Mouse (Mus musculus): ENCODE measurements around the gene Tmprss2. TPM values are rescaled to one million over a fixed set of nuclear protein-coding genes. Genes with fewer than 3 reads are reported as not detected.

Tmprss2 gene
- polyA plus RNA-seq, 1 experiment from 2014 or later: 0.15 TPM

GRCm38 (mm10) chr16:97544340-97544739 lies 66.7 kb downstream of the Tmprss2 start:
- Histone ChIP-seq H3K27me3 (ENCODE audit: low read depth, poor library complexity, severe bottlenecking) (no peaks in the 10 kb centered on the region), H3K4me1 (no peaks in the 10 kb centered on the region), H3K9me3 (replicated peaks) (no peaks in the 10 kb centered on the region), H3K36me3 (no peaks in the 10 kb centered on the region), H3K4me3 (no peak overlapping the region), H3K27ac (replicated peaks) (no peak overlapping the region)
- 86% methylated on average over 4 of the region's 4 CpGs for WGBS
- no peak for DNase-seq (ENCODE audit: low spot score)

GRCm38 (mm10) chr16:97536859-97537258 lies 74.1 kb downstream of the Tmprss2 start:
- Histone ChIP-seq H3K36me3 (no peaks in the 10 kb centered on the region), H3K27ac (replicated peaks) (peak overlapping the region; percentile 82), H3K9me3 (replicated peaks) (no peaks in the 10 kb centered on the region), H3K4me3 (no peak overlapping the region), H3K27me3 (ENCODE audit: low read depth, poor library complexity, severe bottlenecking) (no peaks in the 10 kb centered on the region), H3K4me1 (peaks cover 30% of the 10 kb centered on the region)
- 83% methylated on average over 1 of the region's 1 CpGs for whole genome bisulfite sequencing
- no peak for DNase-seq (ENCODE audit: low spot score)

- WGBS: 1% methylated on average over 3 of the region's 3 CpGs
- DNase-seq (ENCODE audit: low spot score): peak; percentile 56
- peak overlapping the region; percentile 82 for H3K27ac ChIP-seq (replicated peaks)
- no peaks in the 10 kb centered on the region for H3K9me3 ChIP-seq (replicated peaks)
- H3K4me3 ChIP-seq: peak overlapping the region; percentile 32
- H3K27me3 ChIP-seq (ENCODE audit: low read depth, poor library complexity, severe bottlenecking): no peaks in the 10 kb centered on the region
- H3K36me3 ChIP-seq: no peaks in the 10 kb centered on the region
- peaks cover 30% of the 10 kb centered on the region for H3K4me1 ChIP-seq
Observed at GRCm38 (mm10) chr16:97535808-97536413, 75.1 kb downstream of the Tmprss2 start.

- no peaks in the 10 kb centered on the region for H3K36me3 ChIP-seq
- peak overlapping the region; percentile 82 for H3K27ac ChIP-seq (replicated peaks)
- H3K27me3 ChIP-seq (ENCODE audit: low read depth, poor library complexity, severe bottlenecking): no peaks in the 10 kb centered on the region
- H3K4me1 ChIP-seq: peaks cover 30% of the 10 kb centered on the region
- WGBS: 43% methylated on average over 5 of the region's 5 CpGs
- H3K9me3 ChIP-seq (replicated peaks): no peaks in the 10 kb centered on the region
- H3K4me3 ChIP-seq: no peak overlapping the region
- DNase-seq (ENCODE audit: low spot score): peak; percentile 16
Observed at GRCm38 (mm10) chr16:97534876-97535461, 76.0 kb downstream of the Tmprss2 start.

- Histone ChIP-seq H3K4me3 (no peak overlapping the region), H3K9me3 (replicated peaks) (no peaks in the 10 kb centered on the region), H3K36me3 (no peaks in the 10 kb centered on the region), H3K27ac (replicated peaks) (peak overlapping the region; percentile 82), H3K4me1 (peaks cover 30% of the 10 kb centered on the region), H3K27me3 (ENCODE audit: low read depth, poor library complexity, severe bottlenecking) (no peaks in the 10 kb centered on the region)
- no peak for DNase-seq (ENCODE audit: low spot score)
- 50% methylated on average over 1 of the region's 1 CpGs for WGBS
Observed at GRCm38 (mm10) chr16:97534448-97534847, 76.5 kb downstream of the Tmprss2 start.

GRCm38 (mm10) chr16:97533751-97534150 lies 77.2 kb downstream of the Tmprss2 start:
- Histone ChIP-seq H3K27me3 (ENCODE audit: low read depth, poor library complexity, severe bottlenecking) (no peaks in the 10 kb centered on the region), H3K4me3 (no peak overlapping the region), H3K36me3 (no peaks in the 10 kb centered on the region), H3K27ac (replicated peaks) (no peak overlapping the region), H3K9me3 (replicated peaks) (no peaks in the 10 kb centered on the region), H3K4me1 (peaks cover 30% of the 10 kb centered on the region)
- WGBS: 90% methylated on average over 5 of the region's 5 CpGs
- no peak for DNase-seq (ENCODE audit: low spot score)

GRCm38 (mm10) chr16:97533126-97533525 lies 77.9 kb downstream of the Tmprss2 start:
- DNase-seq (ENCODE audit: low spot score): no peak
- no peaks in the 10 kb centered on the region for H3K9me3 ChIP-seq (replicated peaks)
- H3K27me3 ChIP-seq (ENCODE audit: low read depth, poor library complexity, severe bottlenecking): no peaks in the 10 kb centered on the region
- H3K4me3 ChIP-seq: no peak overlapping the region
- WGBS: 88% methylated on average over 1 of the region's 1 CpGs
- no peaks in the 10 kb centered on the region for H3K36me3 ChIP-seq
- H3K27ac ChIP-seq (replicated peaks): no peak overlapping the region
- H3K4me1 ChIP-seq: peaks cover 30% of the 10 kb centered on the region

GRCm38 (mm10) chr16:97529241-97529640 lies 81.8 kb downstream of the Tmprss2 start:
- WGBS: 95% methylated on average over 2 of the region's 2 CpGs

GRCm38 (mm10) chr16:97523024-97523423 lies 88.0 kb downstream of the Tmprss2 start:
- Histone ChIP-seq H3K27ac (replicated peaks) (no peak overlapping the region), H3K9me3 (replicated peaks) (no peaks in the 10 kb centered on the region), H3K4me1 (no peaks in the 10 kb centered on the region), H3K4me3 (no peak overlapping the region), H3K27me3 (ENCODE audit: low read depth, poor library complexity, severe bottlenecking) (no peaks in the 10 kb centered on the region), H3K36me3 (no peaks in the 10 kb centered on the region)
- 4% methylated on average over 1 of the region's 1 CpGs for WGBS
- DNase-seq (ENCODE audit: low spot score): peak; percentile 64

More at GRCm38 (mm10) chr16:97529241-97529640, 81.8 kb downstream of the Tmprss2 start:
- H3K27me3 ChIP-seq (ENCODE audit: low read depth, poor library complexity, severe bottlenecking): no peaks in the 10 kb centered on the region
- H3K36me3 ChIP-seq: no peaks in the 10 kb centered on the region
- no peaks in the 10 kb centered on the region for H3K4me1 ChIP-seq
- DNase-seq (ENCODE audit: low spot score): no peak
- H3K27ac ChIP-seq (replicated peaks): no peak overlapping the region
- H3K4me3 ChIP-seq: no peak overlapping the region
- H3K9me3 ChIP-seq (replicated peaks): no peaks in the 10 kb centered on the region

- Histone ChIP-seq H3K9me3 (replicated peaks) (no peaks in the 10 kb centered on the region), H3K36me3 (no peaks in the 10 kb centered on the region), H3K27me3 (ENCODE audit: low read depth, poor library complexity, severe bottlenecking) (no peaks in the 10 kb centered on the region), H3K4me3 (no peak overlapping the region), H3K4me1 (no peaks in the 10 kb centered on the region), H3K27ac (replicated peaks) (no peak overlapping the region)
- 90% methylated on average over 6 of the region's 6 CpGs for WGBS
- DNase-seq (ENCODE audit: low spot score): no peak
Observed at GRCm38 (mm10) chr16:97521983-97522382, 89.0 kb downstream of the Tmprss2 start.

GRCm38 (mm10) chr16:97516341-97516740 lies 94.7 kb downstream of the Tmprss2 start:
- H3K27ac ChIP-seq (replicated peaks): no peak overlapping the region
- no peaks in the 10 kb centered on the region for H3K36me3 ChIP-seq
- 74% methylated on average over 3 of the region's 3 CpGs for WGBS
- no peak for DNase-seq (ENCODE audit: low spot score)
- H3K4me3 ChIP-seq: no peak overlapping the region
- no peaks in the 10 kb centered on the region for H3K9me3 ChIP-seq (replicated peaks)
- H3K4me1 ChIP-seq: no peaks in the 10 kb centered on the region
- no peaks in the 10 kb centered on the region for H3K27me3 ChIP-seq (ENCODE audit: low read depth, poor library complexity, severe bottlenecking)
